Mouse (Mus musculus) liver, adult 2 months (tissue): ENCODE measurements around the gene Fnbp1. TPM values are rescaled to one million over a fixed set of nuclear protein-coding genes. Genes with fewer than 3 reads are reported as not detected.
A peak's percentile ranks its signal among the peaks of the same experiment; 100 is the strongest.

Experiments used
- DNase-seq: peaks from one replicate; pipeline ENCODE4 v3.0.0-alpha.2; 2011; ENCODE audit warnings: low read depth, low spot score; ENCODE audit errors: extremely low read depth
- H3K27ac ChIP-seq: fragments of 200-500 bp; replicated peaks from 2 replicates; pipeline ENCODE4 v1.5.1; 2012; ENCODE audit warnings: low read depth, mild to moderate bottlenecking, control low read depth, inconsistent platforms, low read length; ENCODE audit not compliant: insufficient read depth
- H3K27me3 ChIP-seq: fragments of 200-500 bp; 2 replicates; pipeline ENCODE4 v1.6.1; 2012; ENCODE audit warnings: mild to moderate bottlenecking, moderate library complexity, low read length, inconsistent platforms; ENCODE audit not compliant: control insufficient read depth, insufficient read depth
- H3K36me3 ChIP-seq: fragments of 200-500 bp; 2 replicates; pipeline ENCODE4 v1.6.1; 2012; ENCODE audit warnings: low read length, inconsistent platforms; ENCODE audit not compliant: control insufficient read depth, insufficient read depth
- H3K4me1 ChIP-seq: fragments of 200-500 bp; 2 replicates; pipeline ENCODE4 v1.6.1; 2011; ENCODE audit warnings: low read length; ENCODE audit not compliant: control insufficient read depth, insufficient read depth
- H3K4me3 ChIP-seq: fragments of 200-500 bp; 2 replicates; pipeline ENCODE4 v1.5.1; 2011; ENCODE audit warnings: low read depth, mild to moderate bottlenecking, control low read depth, low read length, moderate library complexity; ENCODE audit not compliant: insufficient read depth
- H3K79me2 ChIP-seq: fragments of 200-500 bp; 2 replicates; pipeline ENCODE4 v1.6.1; 2012; ENCODE audit warnings: inconsistent platforms, mild to moderate bottlenecking, low read length, moderate library complexity; ENCODE audit not compliant: control insufficient read depth, insufficient read depth
- H3K9ac ChIP-seq: fragments of 200-500 bp; 2 replicates; pipeline ENCODE4 v1.6.1; 2012; ENCODE audit warnings: low read depth, mild to moderate bottlenecking, control low read depth, inconsistent platforms, low read length
- CTCF ChIP-seq: fragments of 200-500 bp; IDR thresholded peaks from 2 replicates; pipeline ENCODE4 v1.5.1; 2011; ENCODE audit warnings: low read depth, low read length, control low read depth
- POLR2A ChIP-seq: fragments of 200-500 bp; IDR thresholded peaks from 2 replicates; pipeline ENCODE4 v1.6.1; 2011; ENCODE audit warnings: low read length, control low read depth; ENCODE audit not compliant: insufficient read depth; ENCODE audit errors: extremely low read depth
- WGBS: fragments of 180-500 bp; shearing (Covaris S2); methylation state at CpG from one replicate; pipeline ENCODE4 v1.1.7; 2018; 5-methylcytosine and 5-hydroxymethylcytosine counted together
- polyA plus RNA-seq: library from polyadenylated mRNA; depleted of rRNA; stranded (reverse); fragments of >200 nt; gene quantifications from 2 replicates; pipeline ENCODE4 v1.2.3, GENCODE M21; 2012
- total RNA-seq: library from RNA; depleted of rRNA; stranded (reverse); fragments of >200 nt; gene quantifications from 2 replicates; pipeline ENCODE4 v1.2.3, GENCODE M21; 2014

Gene Fnbp1
- total and polyA plus RNA-seq, 2 experiments, result 5.2 to 8.6 TPM

- no peak for DNase-seq
- peak overlapping the region; percentile 96 for H3K9ac ChIP-seq
- TF ChIP-seq POLR2A, result no peak
- no peak for TF ChIP-seq CTCF
- H3K36me3 ChIP-seq, result no peaks in the 10 kb centered on the region
- peak overlapping the region; percentile 86 for H3K4me3 ChIP-seq
- no peak overlapping the region for H3K27ac ChIP-seq
- 16% methylated on average over 10 of the region's 10 CpGs for WGBS
- H3K4me1 ChIP-seq, result peaks cover 5% of the 10 kb centered on the region; the same call in 1 of the 2 replicates
- H3K27me3 ChIP-seq, result no peaks in the 10 kb centered on the region
- peaks cover 35% of the 10 kb centered on the region for H3K79me2 ChIP-seq
Measured at GRCm38 (mm10) chr2:31140772-31141073, 1.1 kb downstream of the Fnbp1 start.

- DNase-seq, result no peak
- Histone ChIP-seq H3K79me2 (peaks cover 41% of the 10 kb centered on the region), H3K9ac (no peak overlapping the region), H3K36me3 (no peaks in the 10 kb centered on the region), H3K27ac (no peak overlapping the region), H3K4me3 (peak overlapping the region; percentile 86; the same call in 1 of the 2 replicates), H3K4me1 (peaks cover 10% of the 10 kb centered on the region), H3K27me3 (no peaks in the 10 kb centered on the region)
- 67% methylated on average over 12 of the region's 12 CpGs for WGBS
- TF ChIP-seq POLR2A, result no peak
- TF ChIP-seq CTCF, result no peak
Measured at GRCm38 (mm10) chr2:31139991-31140771, 1.6 kb downstream of the Fnbp1 start.

GRCm38 (mm10) chr2:31139174-31139632 lies 2.6 kb downstream of the Fnbp1 start:
- H3K79me2 ChIP-seq, result peaks cover 46% of the 10 kb centered on the region
- H3K4me3 ChIP-seq, result no peak overlapping the region
- TF ChIP-seq POLR2A, result no peak
- no peak for TF ChIP-seq CTCF
- H3K4me1 ChIP-seq, result peaks cover 11% of the 10 kb centered on the region
- H3K36me3 ChIP-seq, result no peaks in the 10 kb centered on the region
- no peak overlapping the region for H3K27ac ChIP-seq
- no peak overlapping the region for H3K9ac ChIP-seq
- DNase-seq, result no peak
- WGBS, result 89% methylated on average over 10 of the region's 10 CpGs
- H3K27me3 ChIP-seq, result no peaks in the 10 kb centered on the region

GRCm38 (mm10) chr2:31137018-31137590 lies 4.7 kb downstream of the Fnbp1 start:
- Histone ChIP-seq H3K27me3 (no peaks in the 10 kb centered on the region), H3K79me2 (peaks cover 46% of the 10 kb centered on the region), H3K4me3 (no peak overlapping the region), H3K4me1 (peaks cover 11% of the 10 kb centered on the region), H3K27ac (no peak overlapping the region), H3K36me3 (no peaks in the 10 kb centered on the region), H3K9ac (no peak overlapping the region)
- WGBS, result 89% methylated on average over 14 of the region's 14 CpGs
- no peak for DNase-seq
- no peak for TF ChIP-seq CTCF
- TF ChIP-seq POLR2A, result no peak

GRCm38 (mm10) chr2:31136338-31136737 lies 5.5 kb downstream of the Fnbp1 start:
- peaks cover 43% of the 10 kb centered on the region for H3K79me2 ChIP-seq
- H3K36me3 ChIP-seq, result no peaks in the 10 kb centered on the region
- no peak for DNase-seq
- TF ChIP-seq CTCF, result no peak
- TF ChIP-seq POLR2A, result no peak
- no peak overlapping the region for H3K4me3 ChIP-seq
- no peaks in the 10 kb centered on the region for H3K27me3 ChIP-seq
- WGBS, result 62% methylated on average over 13 of the region's 13 CpGs
- H3K9ac ChIP-seq, result no peak overlapping the region
- no peak overlapping the region for H3K27ac ChIP-seq
- peaks cover 11% of the 10 kb centered on the region for H3K4me1 ChIP-seq

GRCm38 (mm10) chr2:31135512-31135931 lies 6.3 kb downstream of the Fnbp1 start:
- DNase-seq, result no peak
- TF ChIP-seq CTCF (no peak), POLR2A (no peak)
- Histone ChIP-seq H3K9ac (no peak overlapping the region), H3K27ac (no peak overlapping the region), H3K4me3 (no peak overlapping the region), H3K4me1 (peaks cover 12% of the 10 kb centered on the region), H3K36me3 (no peaks in the 10 kb centered on the region), H3K79me2 (peaks cover 41% of the 10 kb centered on the region), H3K27me3 (no peaks in the 10 kb centered on the region)
- 55% methylated on average over 13 of the region's 13 CpGs for WGBS
